ENCODE assay signal across 8 mouse cellular contexts in genomic region chr2:57181350-57181691, GRCm38 (mm10). TPM values are rescaled to one million over a fixed set of nuclear protein-coding genes. Genes with fewer than 3 reads are reported as not detected.
DNase-seq lines count a peak whose midpoint lies in the region; ATAC-seq and TF ChIP-seq lines count a peak whose summit lies in the region.

No protein-coding gene starts in this region.

- H3K9me3 ChIP-seq in heart, embryonic 14.5 days (ENCODE audit: control insufficient read depth, low read length) = no peaks in the 10 kb centered on the region
- no peaks in the 10 kb centered on the region for H3K9me3 ChIP-seq in MEL (replicated peaks; ENCODE audit: insufficient read depth, low read length)
- no peaks in the 10 kb centered on the region for H3K9me3 ChIP-seq in hindbrain, embryonic 13.5 days
- no peaks in the 10 kb centered on the region for H3K9me3 ChIP-seq in midbrain, embryonic 10.5 days (replicated peaks)

- H3K27me3 ChIP-seq in heart, embryonic 14.5 days (ENCODE audit: control insufficient read depth, insufficient read depth, low read length) = no peaks in the 10 kb centered on the region
- H3K27me3 ChIP-seq in MEL (ENCODE audit: control insufficient read depth in 1 of 2, insufficient read depth in 2 of 2, low read length in 2 of 2) = no peaks in the 10 kb centered on the region
- no peaks in the 10 kb centered on the region for H3K27me3 ChIP-seq in hindbrain, embryonic 13.5 days
- H3K27me3 ChIP-seq in midbrain, embryonic 10.5 days (ENCODE audit: low read depth, poor library complexity, severe bottlenecking) = no peaks in the 10 kb centered on the region

- no peaks in the 10 kb centered on the region for H3K36me3 ChIP-seq in heart, embryonic 14.5 days (ENCODE audit: control insufficient read depth, insufficient read depth, low read length)
- peaks cover 0 to 7% of the 10 kb centered on the region in 2 experiments; a peak in 2 of 4 replicates for H3K36me3 ChIP-seq in MEL (ENCODE audit: control insufficient read depth in 1 of 2, insufficient read depth in 2 of 2, low read length in 2 of 2)
- H3K36me3 ChIP-seq in hindbrain, embryonic 13.5 days = no peaks in the 10 kb centered on the region
- no peaks in the 10 kb centered on the region for H3K36me3 ChIP-seq in midbrain, embryonic 10.5 days

- 16% methylated on average over 4 of the region's 4 CpGs for WGBS in heart, embryonic 14.5 days
- WGBS in hindbrain, embryonic 13.5 days = 21% methylated on average over 4 of the region's 4 CpGs
- WGBS in midbrain, embryonic 10.5 days = 20% methylated on average over 4 of the region's 4 CpGs

- TF ChIP-seq EP300 in MEL (IDR thresholded peaks at IDR 0.05; ENCODE audit: low read depth in 1 of 2, low read length in 2 of 2) = no peak

- H3K4me3 ChIP-seq in heart, embryonic 14.5 days (ENCODE audit: control insufficient read depth in 1 of 2, insufficient read depth in 1 of 2, low read depth in 1 of 2, low read length in 2 of 2) = peak overlapping the region; percentile 68 to 94
- H3K4me3 ChIP-seq in MEL (ENCODE audit: control insufficient read depth in 1 of 2, insufficient read depth in 1 of 2, low read depth in 2 of 2, low read length in 2 of 2) = peak overlapping the region; percentile 73 to 95
- peak overlapping the region; percentile 63 for H3K4me3 ChIP-seq in hindbrain, embryonic 13.5 days
- H3K4me3 ChIP-seq in midbrain, embryonic 10.5 days = peak overlapping the region; percentile 63

- H3K4me2 ChIP-seq in heart, embryonic 14.5 days (ENCODE audit: low read length) = peak overlapping the region; percentile 66
- peak overlapping the region; percentile 53 for H3K4me2 ChIP-seq in hindbrain, embryonic 13.5 days

- TF ChIP-seq CTCF in MEL (IDR thresholded peaks at IDR 0.05 in 2 of 3, conservative IDR thresholded peaks at IDR 0.05 in 1 of 3; ENCODE audit: control insufficient read depth in 1 of 3, insufficient read depth in 1 of 3, low read depth in 2 of 3, low read length in 3 of 3, poor library complexity in 1 of 3, severe bottlenecking in 1 of 3) = no peak

- intact Hi-C loops in heart, postnatal 36 days (cut with DNase I) = no loop called here
- intact Hi-C loops in left cerebral cortex, postnatal 4 days (cut with DNase I) = no loop called here

- peaks cover 2% of the 10 kb centered on the region; the same call in 1 of the 2 replicates for H3K79me2 ChIP-seq in MEL (ENCODE audit: control insufficient read depth, insufficient read depth, low read length, poor library complexity)

- ATAC-seq in heart, embryonic 14.5 days (ENCODE audit: insufficient number of reproducible peaks, insufficient read depth, low FRiP score, low read depth) = no peak
- no peak for ATAC-seq in hindbrain, embryonic 13.5 days (ENCODE audit: low FRiP score)

- peak overlapping the region; percentile 53 to 91; a peak in 3 of 4 replicates for H3K27ac ChIP-seq in heart, embryonic 14.5 days (replicated peaks in 1 of 2; ENCODE audit: control insufficient read depth in 1 of 2, insufficient read depth in 1 of 2, low read depth in 2 of 2, low read length in 2 of 2)
- peak overlapping the region; percentile 88 for H3K27ac ChIP-seq in MEL (ENCODE audit: control insufficient read depth, low read depth, low read length)
- H3K27ac ChIP-seq in hindbrain, embryonic 13.5 days = peak overlapping the region; percentile 90
- H3K27ac ChIP-seq in midbrain, embryonic 10.5 days (replicated peaks) = peak overlapping the region; percentile 88

- H3K9ac ChIP-seq in heart, embryonic 14.5 days (ENCODE audit: low read length) = peak overlapping the region; percentile 79
- peak overlapping the region; percentile 95 for H3K9ac ChIP-seq in MEL (ENCODE audit: control insufficient read depth, low read depth, low read length, poor library complexity, severe bottlenecking)
- peak overlapping the region; percentile 75 for H3K9ac ChIP-seq in hindbrain, embryonic 13.5 days

- DNase-seq in heart, postnatal 36 days = no peak
- DNase-seq in MEL (ENCODE audit: low read depth, low spot score) = no peak
- DNase-seq in midbrain, embryonic 10.5 days (ENCODE audit: low spot score) = no peak
- DNase-seq in right cerebral cortex, adult 2 months (ENCODE audit: low spot score in 2 of 2) = no peak
- no peak for DNase-seq in gastrocnemius, postnatal 25 days
- no peak for DNase-seq in left cerebral cortex, postnatal 4 days

- no peak for TF ChIP-seq RAD21 in MEL (IDR thresholded peaks at IDR 0.05; ENCODE audit: low read depth, low read length)

- TF ChIP-seq POLR2A in MEL (IDR thresholded peaks at IDR 0.05; ENCODE audit: control insufficient read depth in 1 of 2, insufficient read depth in 1 of 2, low read depth in 1 of 2, low read length in 2 of 2, poor library complexity in 1 of 2) = no peak; a peak in 1 of 4 replicates

- H3K4me1 ChIP-seq in heart, embryonic 14.5 days (ENCODE audit: control insufficient read depth in 2 of 2, insufficient read depth in 2 of 2, low read length in 2 of 2) = no peaks in the 10 kb centered on the region
- H3K4me1 ChIP-seq in MEL (ENCODE audit: control insufficient read depth in 1 of 2, insufficient read depth in 2 of 2, low read length in 2 of 2) = peaks cover 0 to 3% of the 10 kb centered on the region in 2 experiments; a peak in 1 of 4 replicates
- H3K4me1 ChIP-seq in hindbrain, embryonic 13.5 days (replicated peaks) = peaks cover 9% of the 10 kb centered on the region
- peaks cover 12% of the 10 kb centered on the region; the same call in 1 of the 2 replicates for H3K4me1 ChIP-seq in midbrain, embryonic 10.5 days

TF ChIP-seq in MEL, 35 proteins besides CTCF, POLR2A, EP300 and RAD21:
- TF ChIP-seq POLR2AphosphoS2 (IDR thresholded peaks at IDR 0.05; ENCODE audit: low read length) = peak; percentile 30; the same call in 1 of the 2 replicates
- no peak for TF ChIP-seq RCOR1 (IDR thresholded peaks at IDR 0.05; ENCODE audit: low read depth, low read length)
TF ChIP-seq in MEL: peak in this region for 1.

RNA-seq across cellular contexts. Expression of gene Gpd2, which starts 56.1 kb away (rescaled TPM):
- 12.7 and 13.3 TPM in 2 replicates for polyA plus RNA-seq in heart, embryonic 14.5 days (2014; fragmentation: Nextera tagmentation; extraction: Ambion mirVana)
- total RNA-seq in heart, postnatal 36 days (2021) = 10 to 100 TPM; 15.4 to 17.5 TPM
- 16.9 and 20.3 TPM in 2 replicates for total RNA-seq in MEL (2012; rRNA removed)
- polyA plus RNA-seq in MEL (2012; ENCODE audit: insufficient read depth in 1 of 2, insufficient read length in 2 of 2, low read depth in 1 of 2, low replicate concordance in 2 of 2, missing spikeins in 1 of 2) = 10 to 100 TPM; 24.6 to 72.8 TPM
- polyA plus RNA-seq in hindbrain, embryonic 13.5 days (2015; fragmentation: Nextera tagmentation; extraction: Ambion mirVana) = 15.3 and 16.5 TPM in 2 replicates
- polyA plus RNA-seq in midbrain, embryonic 10.5 days (2016; fragmentation: Nextera tagmentation; extraction: Ambion mirVana) = 21.4 and 24.4 TPM in 2 replicates
- total RNA-seq in gastrocnemius, postnatal 25 days (2021) = 100 to 1,000 TPM; 193 to 197 TPM
- 10 to 100 TPM; 92.7 to 99.4 TPM for total RNA-seq in left cerebral cortex, postnatal 4 days (2021)

RNA-seq across cellular contexts. Expression of gene Nr4a2, which starts 57.5 kb away (rescaled TPM):
- polyA plus RNA-seq in heart, embryonic 14.5 days (2014; fragmentation: Nextera tagmentation; extraction: Ambion mirVana) = 1.9 and 2.4 TPM in 2 replicates
- 1 to 10 TPM; 1.2 to 4.5 TPM for total RNA-seq in heart, postnatal 36 days (2021)
- total RNA-seq in MEL (2012; rRNA removed) = 0.36 and 2.0 TPM in 2 replicates
- polyA plus RNA-seq in MEL (2012; ENCODE audit: insufficient read depth in 1 of 2, insufficient read length in 2 of 2, low read depth in 1 of 2, low replicate concordance in 2 of 2, missing spikeins in 1 of 2) = 1 to 10 TPM in 1 of 2 experiments, not detected in 1; 2.0 TPM
- 25.7 and 28.6 TPM in 2 replicates for polyA plus RNA-seq in hindbrain, embryonic 13.5 days (2015; fragmentation: Nextera tagmentation; extraction: Ambion mirVana)
- 6.9 and 13.8 TPM in 2 replicates for polyA plus RNA-seq in midbrain, embryonic 10.5 days (2016; fragmentation: Nextera tagmentation; extraction: Ambion mirVana)
- total RNA-seq in gastrocnemius, postnatal 25 days (2021) = 1 to 10 TPM; 1.1 to 1.6 TPM
- 10 to 100 TPM; 78.0 to 87.9 TPM for total RNA-seq in left cerebral cortex, postnatal 4 days (2021)

Comparison
In these comparisons a context has a peak if more than half of its experiments do, and no peak if none do; other contexts are left out.
1. RNA of gene Nr4a2, which starts 57.5 kb away (total RNA-seq): 78.0 to 87.9 TPM in left cerebral cortex, postnatal 4 days; 1.2 to 4.5 TPM in heart, postnatal 36 days, 0.36 to 2.0 TPM in MEL and 1.1 to 1.6 TPM in gastrocnemius, postnatal 25 days; every median in the first group is over 10 times any median in the second.
2. Peak in every context shown above with its lines, with median percentiles within 50 percentile points of each other: H3K27ac ChIP-seq, H3K4me3 ChIP-seq and H3K9ac ChIP-seq.